Mouse (Mus musculus) CH12.LX (cell line): ENCODE data around the gene Mpzl2.

Source experiments
- BHLHE40 ChIP-seq: IDR thresholded peaks from 2 replicates; pipeline ENCODE4 v1.6.1; 2011; ENCODE audit warnings: mild to moderate bottlenecking, low read depth, low read length, improper control_type of control experiment
- CHD1 ChIP-seq: IDR thresholded peaks from 2 replicates; pipeline ENCODE4 v1.6.1; 2012; ENCODE audit warnings: low read depth, low read length, improper control_type of control experiment, inconsistent platforms
- CTCF ChIP-seq, 2 experiments: IDR thresholded peaks in 1 of 2; conservative IDR thresholded peaks in 1 of 2; 2 replicates each; pipeline ENCODE4 v1.5.1; 2011 to 2012; ENCODE audit warnings: low read depth in 2 of 2, low read length in 2 of 2, improper control_type of control experiment in 1 of 2, inconsistent platforms in 1 of 2, mild to moderate bottlenecking in 1 of 2, moderate library complexity in 1 of 2
- EP300 ChIP-seq: IDR thresholded peaks from 2 replicates; pipeline ENCODE4 v1.6.1; 2011; ENCODE audit warnings: low read length, improper control_type of control experiment
- JUN ChIP-seq: IDR thresholded peaks from 2 replicates; pipeline ENCODE4 v1.6.1; 2011; ENCODE audit warnings: low read depth, mild to moderate bottlenecking, low read length, improper control_type of control experiment, moderate library complexity; ENCODE audit not compliant: insufficient read depth
- KAT2A ChIP-seq: IDR thresholded peaks from 2 replicates; pipeline ENCODE4 v1.6.1; 2012; ENCODE audit warnings: low read length, improper control_type of control experiment, inconsistent platforms; ENCODE audit not compliant: insufficient replicate concordance
- MAFK ChIP-seq: IDR thresholded peaks from 2 replicates; pipeline ENCODE4 v1.6.1; 2011; ENCODE audit warnings: low read length, improper control_type of control experiment; ENCODE audit not compliant: insufficient replicate concordance
- MXI1 ChIP-seq: IDR thresholded peaks from 2 replicates; pipeline ENCODE4 v1.6.1; 2011; ENCODE audit warnings: mild to moderate bottlenecking, low read depth, low read length, improper control_type of control experiment
- PAX5 ChIP-seq: IDR thresholded peaks from 2 replicates; pipeline ENCODE4 v1.6.1; 2012; ENCODE audit warnings: low read length, inconsistent platforms, mixed read lengths
- POLR2A ChIP-seq: IDR thresholded peaks from 2 replicates; pipeline ENCODE4 v1.6.1; 2011; ENCODE audit warnings: low read depth, mild to moderate bottlenecking, improper control_type of control experiment, low read length
- UBTF ChIP-seq: IDR thresholded peaks from 2 replicates; pipeline ENCODE4 v1.6.1; 2012; ENCODE audit warnings: low read depth, mild to moderate bottlenecking, inconsistent platforms, low read length, improper control_type of control experiment, moderate library complexity

DNA sequence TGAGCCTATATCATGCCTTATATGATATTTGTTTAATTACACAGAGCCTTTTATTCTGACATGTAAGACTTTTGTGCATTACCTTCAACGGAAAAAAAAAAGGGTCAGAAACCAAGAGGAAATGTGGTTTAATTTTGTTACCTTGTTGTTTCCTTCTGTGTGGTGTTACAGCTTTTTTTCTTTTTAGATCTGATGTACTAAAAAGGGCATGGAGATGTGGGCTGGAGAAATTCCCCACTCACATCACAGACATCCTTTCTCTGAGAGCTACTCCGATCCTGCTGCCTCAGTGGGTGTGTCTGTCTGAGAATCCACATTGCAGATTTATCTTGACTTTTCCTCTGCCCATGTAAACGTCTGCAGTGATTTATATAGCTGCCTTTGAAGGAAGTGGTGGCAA, 23.1 kb downstream of the Mpzl2 start:
- TF ChIP-seq JUN, result no peak
- TF ChIP-seq CTCF (conservative IDR thresholded peaks at IDR 0.05 in 1 of 2, IDR thresholded peaks at IDR 0.05 in 1 of 2; ENCODE audit: low read depth in 2 of 2, low read length in 2 of 2), result no peak
- TF ChIP-seq CHD1, result no peak
- no peak for TF ChIP-seq EP300
- no peak for TF ChIP-seq MXI1
- TF ChIP-seq POLR2A, result no peak
- TF ChIP-seq KAT2A, result no peak
- no peak for TF ChIP-seq BHLHE40
- no peak for TF ChIP-seq PAX5
- TF ChIP-seq UBTF, result no peak
- TF ChIP-seq MAFK, result no peak
